Mouse (Mus musculus) thymus, adult 2 months (tissue): ENCODE results near the gene Shprh.

Source experiments
- CTCF ChIP-seq: fragments of 200-500 bp; IDR thresholded peaks from 2 replicates; pipeline ENCODE4 v1.5.1; 2012; ENCODE audit warnings: mild to moderate bottlenecking, control low read depth, low read length, moderate library complexity, borderline replicate concordance; ENCODE audit not compliant: control insufficient read depth, poor library complexity, insufficient read depth; ENCODE audit errors: extremely low read depth
- POLR2A ChIP-seq: fragments of 200-500 bp; IDR thresholded peaks from 2 replicates; pipeline ENCODE4 v1.6.1; 2012; ENCODE audit warnings: mild to moderate bottlenecking, low read length, control low read depth, moderate library complexity; ENCODE audit not compliant: control insufficient read depth, poor library complexity, insufficient read depth; ENCODE audit errors: extremely low read depth

DNA sequence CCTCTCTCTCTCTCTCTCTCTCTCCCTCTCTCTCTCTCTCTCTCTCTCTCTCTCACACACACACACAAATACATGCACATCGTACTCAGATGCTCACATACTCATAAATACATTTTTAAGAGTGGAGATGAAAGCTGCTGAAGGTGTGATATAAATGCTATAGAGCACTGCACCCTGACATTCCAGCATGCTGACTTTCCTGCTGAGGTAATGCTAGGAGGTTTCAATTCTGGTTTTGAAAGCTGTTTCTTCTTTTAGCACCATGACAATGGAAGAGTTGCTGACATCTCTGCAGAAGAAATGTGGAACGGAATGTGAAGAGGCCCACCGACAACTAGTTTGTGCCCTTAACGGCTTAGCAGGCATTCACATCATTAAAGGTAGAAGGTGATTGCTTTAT lies 22.4 kb downstream of the Shprh start:
- TF ChIP-seq CTCF (no peak), POLR2A (no peak)
